Mouse (Mus musculus) liver, embryonic 14.5 days (tissue): ENCODE measurements around the gene Nmnat1. TPM values are rescaled to one million over a fixed set of nuclear protein-coding genes. Genes with fewer than 3 reads are reported as not detected.
"Not testable (repeated sequence)": the region's sequence is repeated elsewhere in the genome, so short reads cannot be mapped to it uniquely, and the experiment has no call there.

Experiments
- ATAC-seq: fragments of 200-750 bp; cut with Nextera tagmentation; 2 replicates; pipeline ENCODE4 v1.8.0; 2017; ENCODE audit warnings: moderate number of reproducible peaks, mild to moderate bottlenecking, moderate library complexity; ENCODE audit not compliant: insufficient read depth
- DNase-seq, 3 experiments: peaks; one replicate each; pipeline ENCODE4 v3.0.0-alpha.2; 2012 to 2013; ENCODE audit warnings: low read depth in 3 of 3, low spot score in 3 of 3
- H3K27ac ChIP-seq: fragments of 300-500 bp; sonication (generic); 2 replicates; pipeline ENCODE4 v1.5.1; 2014; ENCODE audit warnings: moderate library complexity, mild to moderate bottlenecking, control low read depth, inconsistent platforms
- H3K27me3 ChIP-seq: fragments of 300-500 bp; sonication (generic); 2 replicates; pipeline ENCODE4 v1.6.1; 2014; ENCODE audit warnings: mild to moderate bottlenecking, low read length, moderate library complexity; ENCODE audit not compliant: control insufficient read depth, insufficient read depth
- H3K36me3 ChIP-seq: fragments of 300-500 bp; sonication (generic); replicated peaks from 2 replicates; pipeline ENCODE4 v1.6.1; 2014; ENCODE audit warnings: low read depth; ENCODE audit not compliant: control insufficient read depth, insufficient read depth
- H3K4me1 ChIP-seq, 2 experiments: fragments of 200-500 bp in 1 of 2; fragments of 300-500 bp in 1 of 2; sonication (generic) in 1 of 2; replicated peaks; 2 replicates each; pipeline ENCODE4 v1.6.1; 2012 to 2014; ENCODE audit warnings: antibody characterized with exemption in 1 of 2, inconsistent platforms in 1 of 2, low read length in 1 of 2; ENCODE audit not compliant: control insufficient read depth in 2 of 2, insufficient read depth in 2 of 2
- H3K4me2 ChIP-seq: fragments of 300-500 bp; sonication (generic); 2 replicates; pipeline ENCODE4 v1.6.1; 2014; ENCODE audit warnings: low read depth, mild to moderate bottlenecking, control low read depth, moderate library complexity
- H3K4me3 ChIP-seq, 2 experiments: fragments of 200-500 bp in 1 of 2; fragments of 300-500 bp in 1 of 2; sonication (generic) in 1 of 2; 2 replicates each; pipeline ENCODE4 v1.5.1; 2012 to 2014; ENCODE audit warnings: low read depth in 2 of 2, low read length in 2 of 2, mild to moderate bottlenecking in 2 of 2, control low read depth in 1 of 2, inconsistent platforms in 1 of 2, moderate library complexity in 1 of 2; ENCODE audit not compliant: insufficient read depth in 1 of 2
- H3K9ac ChIP-seq: fragments of 300-500 bp; sonication (generic); replicated peaks from 2 replicates; pipeline ENCODE4 v1.6.1; 2014; ENCODE audit warnings: mild to moderate bottlenecking, control low read depth, moderate library complexity
- H3K9me3 ChIP-seq: fragments of 300-500 bp; sonication (generic); 2 replicates; pipeline ENCODE4 v1.6.1; 2016; ENCODE audit warnings: low read length, mixed read lengths; ENCODE audit not compliant: control insufficient read depth
- CTCF ChIP-seq: IDR thresholded peaks from 2 replicates; pipeline ENCODE4 v1.5.1; 2016; ENCODE audit warnings: antibody characterized with exemption, low read depth, control low read depth
- EP300 ChIP-seq: IDR thresholded peaks from 2 replicates; pipeline ENCODE4 v1.6.1; 2016; ENCODE audit warnings: antibody characterized with exemption, low read depth
- WGBS: fragments of 180-500 bp; shearing (Covaris S2); extraction: QIAGEN DNeasy Blood & Tissue Kit; methylation state at CpG from one replicate; pipeline ENCODE4 v1.1.7; 2014; ENCODE audit not compliant: insufficient replicate concordance; 5-methylcytosine and 5-hydroxymethylcytosine counted together
- polyA plus RNA-seq, 2 experiments: library from polyadenylated mRNA; depleted of rRNA in 1 of 2; stranded (reverse) in 1 of 2; unstranded in 1 of 2; fragments of >200 nt; fragmentation: Nextera tagmentation in 1 of 2; extraction: Ambion mirVana in 1 of 2; gene quantifications; 2 replicates each; pipeline versions ENCODE4 v1.2.1 to v1.2.3; 2012 to 2014

Gene Nmnat1
- polyA plus RNA-seq, 2 experiments: 3.8 to 4.7 TPM

- not testable (repeated sequence) for H3K4me3 ChIP-seq, H3K36me3 ChIP-seq, ATAC-seq, H3K27me3 ChIP-seq, H3K4me2 ChIP-seq, H3K9ac ChIP-seq, H3K9me3 ChIP-seq, H3K27ac ChIP-seq, DNase-seq, H3K4me1 ChIP-seq
- WGBS: 47% methylated on average over 2 of the region's 2 CpGs
- peak; percentile 36; the same call in 1 of the 2 replicates for TF ChIP-seq CTCF
Measured at GRCm38 (mm10) chr4:149460475-149460874, 24.5 kb downstream of the Nmnat1 start.

- WGBS: 59% methylated on average over 1 of the region's 1 CpGs
- DNase-seq (no peak), ATAC-seq (no peak)
- H3K4me2 ChIP-seq: no peak overlapping the region
- H3K4me1 ChIP-seq: no peaks in the 10 kb centered on the region; a peak in 1 of 4 replicates
- no peak for TF ChIP-seq EP300
- no peak for TF ChIP-seq CTCF
- H3K9ac ChIP-seq: no peak overlapping the region
- H3K9me3 ChIP-seq: no peaks in the 10 kb centered on the region
- no peaks in the 10 kb centered on the region for H3K27me3 ChIP-seq
- H3K4me3 ChIP-seq: no peak overlapping the region
- H3K36me3 ChIP-seq: no peaks in the 10 kb centered on the region
- H3K27ac ChIP-seq: no peak overlapping the region
Measured at GRCm38 (mm10) chr4:149459425-149459824, 25.6 kb downstream of the Nmnat1 start.

GRCm38 (mm10) chr4:149458526-149458925, 26.5 kb downstream of the Nmnat1 start:
- ATAC-seq (no peak), DNase-seq (no peak)
- Histone ChIP-seq H3K27ac (no peak overlapping the region), H3K9me3 (no peaks in the 10 kb centered on the region), H3K4me3 (no peak overlapping the region), H3K4me2 (no peak overlapping the region), H3K4me1 (no peaks in the 10 kb centered on the region; a peak in 1 of 4 replicates), H3K36me3 (no peaks in the 10 kb centered on the region), H3K9ac (no peak overlapping the region), H3K27me3 (no peaks in the 10 kb centered on the region)
- 52% methylated on average over 5 of the region's 5 CpGs for WGBS
- TF ChIP-seq CTCF (no peak), EP300 (no peak)

GRCm38 (mm10) chr4:149457831-149458430, 27.1 kb downstream of the Nmnat1 start:
- Histone ChIP-seq H3K4me2 (no peak overlapping the region), H3K9me3 (no peaks in the 10 kb centered on the region), H3K4me3 (no peak overlapping the region), H3K36me3 (no peaks in the 10 kb centered on the region), H3K27me3 (no peaks in the 10 kb centered on the region), H3K27ac (no peak overlapping the region), H3K9ac (no peak overlapping the region), H3K4me1 (no peaks in the 10 kb centered on the region; a peak in 1 of 4 replicates)
- no peak for DNase-seq
- ATAC-seq: no peak
- TF ChIP-seq EP300: no peak
- TF ChIP-seq CTCF: no peak
- WGBS: 50% methylated on average over 6 of the region's 6 CpGs

GRCm38 (mm10) chr4:149457163-149457562, 27.8 kb downstream of the Nmnat1 start:
- DNase-seq, H3K9ac ChIP-seq, H3K27ac ChIP-seq, H3K4me1 ChIP-seq, H3K4me2 ChIP-seq, H3K4me3 ChIP-seq, ATAC-seq, H3K9me3 ChIP-seq, H3K27me3 ChIP-seq, H3K36me3 ChIP-seq: not testable (repeated sequence)
- 67% methylated on average over 27 of the region's 27 CpGs for WGBS
